Mouse (Mus musculus) natural killer cell, adult 2 months (primary cell): Measurements from ENCODE around the gene Pax2.

ENCODE experiments used
- DNase-seq, 2 experiments: peaks; one replicate each; pipeline ENCODE4 v3.0.0; 2022; ENCODE audit warnings: low spot score in 2 of 2

Pax2 gene

GRCm38 (mm10) chr19:44755693-44756420 lies at the start of gene Pax2:
Gene Pax2 (plus strand): TSS chr19:44756045.
- DNase-seq: no peak

GRCm38 (mm10) chr19:44708885-44709284 lies 47.0 kb upstream of the Pax2 start:
- no peak for DNase-seq

GRCm38 (mm10) chr19:44716731-44717600 lies 38.9 kb upstream of the Pax2 start:
- DNase-seq: no peak

GRCm38 (mm10) chr19:44719292-44720193 lies 36.3 kb upstream of the Pax2 start:
- no peak for DNase-seq

GRCm38 (mm10) chr19:44720194-44720521 lies 35.7 kb upstream of the Pax2 start:
- DNase-seq: no peak

- no peak for DNase-seq
These were observed 32.0 kb upstream of the Pax2 start for GRCm38 (mm10) chr19:44723611-44724440.

- no peak for DNase-seq
These were observed 29.7 kb upstream of the Pax2 start for GRCm38 (mm10) chr19:44725951-44726791.

GRCm38 (mm10) chr19:44734116-44734515 lies 21.7 kb upstream of the Pax2 start:
- DNase-seq: no peak

- no peak for DNase-seq
These were observed 21.2 kb upstream of the Pax2 start for GRCm38 (mm10) chr19:44734682-44735081.

- no peak for DNase-seq
These were observed 15.5 kb upstream of the Pax2 start for GRCm38 (mm10) chr19:44740300-44740699.

- no peak for DNase-seq
These were observed 14.6 kb upstream of the Pax2 start for GRCm38 (mm10) chr19:44741091-44741763.

GRCm38 (mm10) chr19:44741764-44742127 lies 14.1 kb upstream of the Pax2 start:
- DNase-seq: no peak

GRCm38 (mm10) chr19:44742131-44743020 lies 13.5 kb upstream of the Pax2 start:
- no peak for DNase-seq

GRCm38 (mm10) chr19:44743021-44743415 lies 12.8 kb upstream of the Pax2 start:
- no peak for DNase-seq

GRCm38 (mm10) chr19:44743961-44744520 lies 11.8 kb upstream of the Pax2 start:
- DNase-seq: no peak

GRCm38 (mm10) chr19:44745741-44746140 lies 10.1 kb upstream of the Pax2 start:
- no peak for DNase-seq

GRCm38 (mm10) chr19:44746541-44747024 lies 9.3 kb upstream of the Pax2 start:
- DNase-seq: no peak

- DNase-seq: no peak
These were observed 8.4 kb upstream of the Pax2 start for GRCm38 (mm10) chr19:44747471-44747870.
